Mouse (Mus musculus) heart, embryonic 10.5 days (tissue): ENCODE data around the gene Cbln3. TPM values are rescaled to one million over a fixed set of nuclear protein-coding genes. Genes with fewer than 3 reads are reported as not detected.

Experiments
- DNase-seq: peaks from one replicate; pipeline ENCODE4 v3.0.0-alpha.2; 2017; ENCODE audit warnings: low spot score
- H3K27ac ChIP-seq: fragments of 300-500 bp; sonication (generic); 2 replicates; pipeline ENCODE4 v1.5.1; 2016; ENCODE audit warnings: mild to moderate bottlenecking
- H3K27me3 ChIP-seq: fragments of 300-500 bp; sonication (generic); 2 replicates; pipeline ENCODE4 v1.6.1; 2016; ENCODE audit warnings: mild to moderate bottlenecking; ENCODE audit not compliant: poor library complexity, insufficient read depth, severe bottlenecking
- H3K36me3 ChIP-seq: fragments of 300-500 bp; sonication (generic); 2 replicates; pipeline ENCODE4 v1.6.1; 2016; ENCODE audit warnings: mild to moderate bottlenecking, moderate library complexity
- H3K4me1 ChIP-seq: fragments of 300-500 bp; sonication (generic); 2 replicates; pipeline ENCODE4 v1.6.1; 2016; ENCODE audit warnings: mild to moderate bottlenecking
- H3K4me3 ChIP-seq: fragments of 300-500 bp; sonication (generic); 2 replicates; pipeline ENCODE4 v1.5.1; 2016; ENCODE audit warnings: mild to moderate bottlenecking, moderate library complexity
- H3K9me3 ChIP-seq: fragments of 300-500 bp; sonication (generic); 2 replicates; pipeline ENCODE4 v1.6.1; 2016; ENCODE audit warnings: mild to moderate bottlenecking, moderate library complexity
- WGBS: fragments of 180-500 bp; shearing (Covaris S2); methylation state at CpG from one replicate; pipeline ENCODE4 v1.1.7; 2016; 5-methylcytosine and 5-hydroxymethylcytosine counted together
- polyA plus RNA-seq: library from polyadenylated mRNA; unstranded; fragments of >200 nt; fragmentation: Nextera tagmentation; extraction: Ambion mirVana; gene quantifications from 2 replicates; pipeline ENCODE4 v1.2.1, GENCODE M21; 2016

Gene Cbln3
- polyA plus RNA-seq, 1 experiment from 2014 or later: 0.30 TPM

GRCm38 (mm10) chr14:55873714-55874683 lies 10.2 kb downstream of the Cbln3 start:
- Histone ChIP-seq H3K4me1 (peaks cover 35% of the 10 kb centered on the region), H3K4me3 (peak overlapping the region; percentile 42), H3K36me3 (peaks cover 41% of the 10 kb centered on the region), H3K27me3 (no peaks in the 10 kb centered on the region), H3K9me3 (no peaks in the 10 kb centered on the region), H3K27ac (peak overlapping the region; percentile 2; the same call in 1 of the 2 replicates)
- WGBS: 11% methylated on average over 30 of the region's 30 CpGs
- peak; percentile 88 for DNase-seq

- H3K36me3 ChIP-seq: peaks cover 48% of the 10 kb centered on the region
- DNase-seq: no peak
- H3K4me1 ChIP-seq: peaks cover 36% of the 10 kb centered on the region
- H3K27ac ChIP-seq: no peak overlapping the region
- H3K9me3 ChIP-seq: no peaks in the 10 kb centered on the region
- no peak overlapping the region for H3K4me3 ChIP-seq
- WGBS: 83% methylated on average over 8 of the region's 8 CpGs
- no peaks in the 10 kb centered on the region for H3K27me3 ChIP-seq
Observed at GRCm38 (mm10) chr14:55873242-55873713, 10.9 kb downstream of the Cbln3 start.

GRCm38 (mm10) chr14:55872551-55872950 lies 11.6 kb downstream of the Cbln3 start:
- DNase-seq: no peak
- H3K9me3 ChIP-seq: no peaks in the 10 kb centered on the region
- H3K27ac ChIP-seq: no peak overlapping the region
- H3K36me3 ChIP-seq: peaks cover 55% of the 10 kb centered on the region
- no peaks in the 10 kb centered on the region for H3K27me3 ChIP-seq
- H3K4me3 ChIP-seq: no peak overlapping the region
- peaks cover 32% of the 10 kb centered on the region for H3K4me1 ChIP-seq
- 89% methylated on average over 17 of the region's 17 CpGs for WGBS

- WGBS: 85% methylated on average over 12 of the region's 12 CpGs
- DNase-seq: no peak
- H3K36me3 ChIP-seq: peaks cover 58% of the 10 kb centered on the region
Observed at GRCm38 (mm10) chr14:55872039-55872438, 12.2 kb downstream of the Cbln3 start.

GRCm38 (mm10) chr14:55869538-55869937 lies 14.7 kb downstream of the Cbln3 start:
- DNase-seq: no peak
- Histone ChIP-seq H3K4me3 (no peak overlapping the region), H3K4me1 (peaks cover 28% of the 10 kb centered on the region), H3K36me3 (peaks cover 83% of the 10 kb centered on the region), H3K9me3 (no peaks in the 10 kb centered on the region), H3K27ac (no peak overlapping the region), H3K27me3 (no peaks in the 10 kb centered on the region)
- 94% methylated on average over 6 of the region's 6 CpGs for WGBS

More at GRCm38 (mm10) chr14:55872039-55872438, 12.2 kb downstream of the Cbln3 start:
- no peak overlapping the region for H3K27ac ChIP-seq
- peaks cover 30% of the 10 kb centered on the region for H3K4me1 ChIP-seq
- H3K4me3 ChIP-seq: no peak overlapping the region
- H3K27me3 ChIP-seq: no peaks in the 10 kb centered on the region
- H3K9me3 ChIP-seq: no peaks in the 10 kb centered on the region

- Histone ChIP-seq H3K4me1 (peaks cover 22% of the 10 kb centered on the region), H3K36me3 (peaks cover 94% of the 10 kb centered on the region), H3K4me3 (no peak overlapping the region), H3K9me3 (no peaks in the 10 kb centered on the region), H3K27me3 (no peaks in the 10 kb centered on the region), H3K27ac (no peak overlapping the region)
- 79% methylated on average over 14 of the region's 14 CpGs for WGBS
- DNase-seq: no peak
Observed at GRCm38 (mm10) chr14:55868230-55869026, 15.8 kb downstream of the Cbln3 start.

GRCm38 (mm10) chr14:55866962-55867361 lies 17.2 kb downstream of the Cbln3 start:
- WGBS: 41% methylated on average over 4 of the region's 4 CpGs
- H3K36me3 ChIP-seq: peaks cover 92% of the 10 kb centered on the region

GRCm38 (mm10) chr14:55863773-55864172 lies 20.4 kb downstream of the Cbln3 start:
- H3K27me3 ChIP-seq: no peaks in the 10 kb centered on the region
- H3K36me3 ChIP-seq: peaks cover 69% of the 10 kb centered on the region
- H3K4me1 ChIP-seq: peaks cover 54% of the 10 kb centered on the region
- H3K4me3 ChIP-seq: no peak overlapping the region
- WGBS: 36% methylated on average over 7 of the region's 7 CpGs
- H3K9me3 ChIP-seq: no peaks in the 10 kb centered on the region
- H3K27ac ChIP-seq: no peak overlapping the region; the same call in 1 of the 2 replicates
- no peak for DNase-seq

More at GRCm38 (mm10) chr14:55866962-55867361, 17.2 kb downstream of the Cbln3 start:
- Histone ChIP-seq H3K9me3 (no peaks in the 10 kb centered on the region), H3K4me1 (peaks cover 26% of the 10 kb centered on the region), H3K27me3 (no peaks in the 10 kb centered on the region), H3K27ac (no peak overlapping the region), H3K4me3 (no peak overlapping the region)
- no peak for DNase-seq

GRCm38 (mm10) chr14:55862970-55863369 lies 21.2 kb downstream of the Cbln3 start:
- H3K4me3 ChIP-seq: no peak overlapping the region
- no peaks in the 10 kb centered on the region for H3K27me3 ChIP-seq
- H3K27ac ChIP-seq: no peak overlapping the region
- WGBS: 89% methylated on average over 10 of the region's 10 CpGs
- peaks cover 64% of the 10 kb centered on the region for H3K36me3 ChIP-seq
- peaks cover 55% of the 10 kb centered on the region for H3K4me1 ChIP-seq
- H3K9me3 ChIP-seq: no peaks in the 10 kb centered on the region
- no peak for DNase-seq

- Histone ChIP-seq H3K4me1 (peaks cover 63% of the 10 kb centered on the region), H3K27ac (0 out of 2 replicates have a peak overlapping the region, but pooled peaks have one; percentile 10), H3K4me3 (no peak overlapping the region), H3K9me3 (no peaks in the 10 kb centered on the region), H3K36me3 (peaks cover 65% of the 10 kb centered on the region), H3K27me3 (no peaks in the 10 kb centered on the region)
- 69% methylated on average over 6 of the region's 6 CpGs for WGBS
- DNase-seq: no peak
Observed at GRCm38 (mm10) chr14:55862186-55862585, 22.0 kb downstream of the Cbln3 start.

- Histone ChIP-seq H3K27ac (peak overlapping the region; percentile 56), H3K27me3 (no peaks in the 10 kb centered on the region), H3K36me3 (peaks cover 19% of the 10 kb centered on the region), H3K4me3 (peak overlapping the region; percentile 42), H3K9me3 (no peaks in the 10 kb centered on the region), H3K4me1 (peaks cover 87% of the 10 kb centered on the region)
- no peak for DNase-seq
- 38% methylated on average over 4 of the region's 4 CpGs for WGBS
Observed at GRCm38 (mm10) chr14:55857588-55857987, 26.6 kb downstream of the Cbln3 start.

- peaks cover 16% of the 10 kb centered on the region for H3K36me3 ChIP-seq
- 2% methylated on average over 4 of the region's 4 CpGs for WGBS
- peak overlapping the region; percentile 95 for H3K27ac ChIP-seq
- H3K9me3 ChIP-seq: no peaks in the 10 kb centered on the region
- H3K27me3 ChIP-seq: no peaks in the 10 kb centered on the region
- peak; percentile 88 for DNase-seq
- H3K4me1 ChIP-seq: peaks cover 80% of the 10 kb centered on the region
- H3K4me3 ChIP-seq: peak overlapping the region; percentile 81
Observed at GRCm38 (mm10) chr14:55855101-55855561, 29.1 kb downstream of the Cbln3 start.
